Mouse (Mus musculus): ENCODE measurements around the gene Cybc1. TPM values are rescaled to one million over a fixed set of nuclear protein-coding genes. Genes with fewer than 3 reads are reported as not detected.

Gene Cybc1
- polyA plus RNA-seq (2015; fragmentation: Nextera tagmentation; extraction: Ambion mirVana) = 9.3 and 12.4 TPM in 2 replicates

DNA sequence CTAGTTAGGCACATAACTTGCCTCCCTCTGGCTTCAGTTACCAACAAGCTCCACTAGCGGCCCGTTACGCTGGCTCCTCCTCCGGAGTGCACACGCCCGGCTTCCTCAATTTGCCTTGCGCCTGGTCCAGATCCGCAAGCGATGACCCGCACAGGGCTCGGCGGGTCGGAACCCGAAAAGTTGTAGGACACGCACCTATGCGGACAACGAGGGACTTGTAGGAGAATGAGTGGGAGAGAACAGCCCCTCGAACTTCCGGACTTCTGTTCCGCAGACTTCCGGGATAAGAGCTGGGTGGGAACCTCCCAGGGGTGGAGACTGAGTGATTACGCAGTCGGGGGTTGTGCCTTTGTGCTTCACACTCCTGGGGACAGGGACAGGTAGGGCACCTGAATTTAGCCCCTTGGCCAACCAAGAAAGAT lies at the start of gene Cybc1:
Gene Cybc1, minus strand, starts transcription at position 305 of the 422 bp plus-strand sequence.

DNA sequence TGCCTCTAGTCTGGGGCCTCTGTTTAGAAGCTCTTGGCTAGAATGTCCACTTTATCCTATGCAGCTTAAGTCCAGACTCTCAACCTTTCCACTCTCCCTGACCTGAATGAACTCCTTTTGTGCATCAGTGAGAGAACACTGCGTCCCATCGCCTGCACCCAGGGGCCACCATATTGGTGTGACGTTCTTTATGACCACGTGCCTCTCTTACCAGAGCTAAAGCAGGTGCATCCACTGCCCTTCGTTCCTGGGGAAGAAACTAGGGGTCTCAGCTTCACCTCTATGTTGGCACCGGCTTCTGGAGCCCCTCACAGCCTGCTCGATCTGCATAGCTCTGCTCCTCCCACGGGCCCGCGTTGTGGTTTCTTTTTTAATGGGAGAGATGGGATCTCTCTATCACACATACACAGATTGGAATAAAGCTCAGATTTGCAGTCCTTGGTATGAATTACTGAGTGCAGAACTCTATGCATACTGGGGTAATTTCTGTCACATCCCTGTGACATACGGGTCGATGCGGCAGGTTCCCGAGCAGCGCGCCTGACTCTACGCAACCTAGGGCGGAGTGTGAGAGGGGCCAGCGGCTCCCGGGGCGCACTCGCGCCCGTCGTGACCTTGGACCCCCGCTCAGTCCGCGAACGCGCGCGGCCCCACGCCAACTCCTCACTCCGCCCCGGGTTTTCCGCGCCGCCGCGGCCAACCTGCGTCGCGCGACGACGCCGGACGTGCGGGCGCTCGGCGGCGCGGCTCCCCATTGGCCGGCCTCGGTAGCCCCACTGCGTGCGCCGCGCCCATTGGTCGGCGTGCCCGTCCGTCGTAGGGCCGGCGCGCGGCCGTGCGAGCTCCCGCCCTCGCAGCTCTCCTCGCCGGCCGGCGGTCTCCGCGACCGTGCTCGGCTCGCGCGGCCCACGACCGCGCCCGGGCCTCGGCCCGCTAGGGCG lies 30.3 kb upstream of the Cybc1 start, which contains the start of gene Foxk2:
Gene Foxk2, plus strand, starts transcription at position 831 of the 941 bp plus-strand sequence.

DNA sequence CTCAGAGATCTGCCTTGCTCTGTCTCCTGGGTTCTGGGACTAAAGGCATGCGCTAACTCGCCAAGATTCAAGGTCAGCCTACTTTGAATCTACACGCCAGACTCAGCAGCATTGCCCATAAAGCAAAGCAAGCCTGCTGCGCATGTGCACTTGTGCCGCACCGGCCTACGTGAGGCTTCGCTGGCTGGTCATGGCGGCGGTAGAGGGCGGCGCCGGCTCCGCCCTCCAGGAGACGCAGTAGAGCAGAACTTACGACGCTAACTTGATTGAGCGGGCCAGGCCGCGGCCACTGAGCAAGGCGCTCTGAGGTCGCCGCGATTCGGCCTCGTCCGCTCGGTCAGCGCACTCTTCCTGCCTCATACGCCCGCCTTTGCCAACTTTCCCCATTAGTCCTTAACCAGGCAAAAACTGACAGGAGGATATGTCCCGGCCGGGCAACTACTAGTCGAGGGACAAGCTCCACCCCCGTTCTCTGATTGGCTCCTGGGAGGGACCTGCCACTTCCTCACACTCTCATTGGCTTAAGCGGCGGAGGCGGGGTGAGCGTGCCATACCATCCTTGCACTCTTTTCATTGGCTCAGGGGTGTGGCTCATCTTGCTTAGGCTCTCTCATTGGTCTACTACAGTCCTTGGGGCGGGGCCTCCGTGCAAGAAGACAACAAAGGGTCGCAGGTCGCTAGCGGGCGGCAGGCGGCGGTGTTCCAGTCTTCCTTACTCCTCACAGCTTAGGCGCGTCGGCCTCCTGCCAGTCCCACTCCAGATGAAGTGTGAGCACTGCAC lies 7.6 kb upstream of the Cybc1 start, which contains the start of gene Narf:
Gene Narf, plus strand, starts transcription at position 690 of the 781 bp plus-strand sequence.

GRCm38 (mm10) chr11:121204161-121205006 lies 24.7 kb downstream of the Cybc1 start, which contains the start of the genes Hexdc and Ogfod3:
Gene Hexdc, plus strand, starts transcription at chr11:121204433.
Gene Ogfod3, minus strand, starts transcription at chr11:121204711.

Other genes starting within 250 kb of the Cybc1 start
- 49.8 and 50.0 TPM in 2 replicates for gene Csnk1d, start 238.0 kb downstream of the Cybc1 start, polyA plus RNA-seq (2015; fragmentation: Nextera tagmentation; extraction: Ambion mirVana)
- 0.13 and 0.50 TPM in 2 replicates for gene Cd7, start 189.9 kb downstream of the Cybc1 start, polyA plus RNA-seq (2015; fragmentation: Nextera tagmentation; extraction: Ambion mirVana)
- not detected in 2 replicates for gene Sectm1b, start 165.8 kb downstream of the Cybc1 start, polyA plus RNA-seq (2015; fragmentation: Nextera tagmentation; extraction: Ambion mirVana)
- 0.10 and 0.16 TPM in 2 replicates for gene Sectm1a, start 148.1 kb downstream of the Cybc1 start, polyA plus RNA-seq (2015; fragmentation: Nextera tagmentation; extraction: Ambion mirVana)
- gene Tex19.2, start 110.6 kb downstream of the Cybc1 start, polyA plus RNA-seq (2015; fragmentation: Nextera tagmentation; extraction: Ambion mirVana) = not detected in 2 replicates
- gene Tex19.1, start 83.2 kb downstream of the Cybc1 start, polyA plus RNA-seq (2015; fragmentation: Nextera tagmentation; extraction: Ambion mirVana) = 0.07 and 0.12 TPM in 2 replicates
- gene Uts2r, start 69.1 kb downstream of the Cybc1 start, polyA plus RNA-seq (2015; fragmentation: Nextera tagmentation; extraction: Ambion mirVana) = 2.7 and 3.2 TPM in 2 replicates
- 5.0 and 5.6 TPM in 2 replicates for gene Hexdc, start 24.9 kb downstream of the Cybc1 start, polyA plus RNA-seq (2015; fragmentation: Nextera tagmentation; extraction: Ambion mirVana)
- gene Ogfod3, start 24.6 kb downstream of the Cybc1 start, polyA plus RNA-seq (2015; fragmentation: Nextera tagmentation; extraction: Ambion mirVana) = 22.1 and 23.6 TPM in 2 replicates
- gene Narf, start 7.9 kb upstream of the Cybc1 start, polyA plus RNA-seq (2015; fragmentation: Nextera tagmentation; extraction: Ambion mirVana) = 20.4 and 23.9 TPM in 2 replicates
- gene Foxk2, start 30.7 kb upstream of the Cybc1 start, polyA plus RNA-seq (2015; fragmentation: Nextera tagmentation; extraction: Ambion mirVana) = 3.8 and 4.1 TPM in 2 replicates
- 54.1 and 57.8 TPM in 2 replicates for gene Wdr45b, start 125.1 kb upstream of the Cybc1 start, polyA plus RNA-seq (2015; fragmentation: Nextera tagmentation; extraction: Ambion mirVana)
- 101 and 105 TPM in 2 replicates for gene Rab40b, start 158.9 kb upstream of the Cybc1 start, polyA plus RNA-seq (2015; fragmentation: Nextera tagmentation; extraction: Ambion mirVana)
- gene Fn3krp, start 192.1 kb upstream of the Cybc1 start, polyA plus RNA-seq (2015; fragmentation: Nextera tagmentation; extraction: Ambion mirVana) = 6.3 and 6.8 TPM in 2 replicates
- 17.0 and 17.3 TPM in 2 replicates for gene Fn3k, start 205.6 kb upstream of the Cybc1 start, polyA plus RNA-seq (2015; fragmentation: Nextera tagmentation; extraction: Ambion mirVana)
- 14.2 TPM in 2 replicates for gene Tbcd, start 222.6 kb upstream of the Cybc1 start, polyA plus RNA-seq (2015; fragmentation: Nextera tagmentation; extraction: Ambion mirVana)